Mouse (Mus musculus) cerebellum, postnatal 10 days (tissue): ENCODE measurements at regions not wholly inside any gene's neighbourhood (a gene's known extent, or its start where the extent isn't known, plus 50 kb on each side); places are given as distances from the start of the nearest gene placed in this dataset.
A peak's percentile ranks its signal among the peaks of the same experiment; 100 is the strongest.

ENCODE experiments used
- DNase-seq, 2 experiments: peaks; one replicate each; pipeline ENCODE4 v3.0.0; 2021; ENCODE audit warnings: mixed read lengths in 2 of 2

DNA sequence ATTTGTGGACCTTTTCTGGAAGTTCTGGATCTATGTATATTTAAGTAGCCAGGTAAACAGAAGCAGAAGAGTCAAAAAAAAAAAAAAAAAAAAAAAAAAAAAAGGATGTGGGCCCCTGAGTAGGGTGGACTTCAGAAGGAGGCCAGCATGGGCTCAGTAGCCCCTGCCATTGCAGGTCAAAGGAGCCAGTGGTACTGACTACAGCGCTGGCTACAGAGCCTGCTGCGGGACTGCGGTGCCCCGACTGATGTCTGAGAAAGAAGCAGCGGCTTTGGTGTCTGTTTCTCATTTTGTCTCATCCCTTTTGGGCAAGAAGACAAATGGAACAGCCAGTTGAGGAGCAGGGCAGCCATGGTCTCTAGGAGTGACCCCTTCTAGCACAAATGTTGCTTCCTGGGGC is 134.9 kb downstream of the Gm4791 start:
- no peak for DNase-seq

DNA sequence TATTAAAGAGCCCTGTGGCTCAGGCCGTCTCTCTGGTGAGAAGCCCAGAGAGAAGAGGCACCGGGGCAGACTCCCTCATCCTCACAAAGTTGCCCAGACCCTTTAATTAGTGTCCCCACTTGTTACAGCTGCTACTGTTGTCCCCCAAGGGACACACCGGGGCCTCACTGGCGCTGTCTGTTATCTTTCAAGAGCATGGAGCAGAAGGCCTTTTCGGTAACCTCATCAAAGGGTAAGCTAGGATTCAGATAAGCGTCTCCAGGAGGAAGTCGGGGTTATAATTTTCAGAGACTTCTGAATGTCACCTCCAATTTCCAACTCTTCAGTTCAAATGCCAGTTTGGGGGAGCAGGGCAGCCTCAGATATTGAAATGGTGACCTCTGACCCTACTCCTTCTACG is 135.3 kb downstream of the Gm4791 start:
- DNase-seq = no peak

DNA sequence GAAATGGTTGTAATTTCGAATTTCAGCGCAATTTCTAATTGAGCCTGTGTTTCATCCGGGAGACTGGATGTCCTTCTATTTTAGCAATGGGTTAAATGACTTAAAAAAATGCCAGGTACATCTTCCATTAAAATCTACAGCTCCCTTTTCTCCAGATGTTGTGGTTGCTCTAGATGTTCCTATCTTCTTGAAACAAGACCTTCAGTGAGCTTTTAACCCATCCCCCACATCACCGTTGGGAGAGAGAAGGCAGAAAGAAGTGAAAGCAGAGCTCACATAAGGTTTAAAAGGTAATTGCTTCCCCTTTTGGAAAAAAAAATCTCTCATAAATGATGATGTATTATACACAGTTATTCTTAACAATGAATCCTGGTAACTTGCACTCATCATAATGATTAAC is 135.9 kb downstream of the Gm4791 start:
- DNase-seq = no peak

DNA sequence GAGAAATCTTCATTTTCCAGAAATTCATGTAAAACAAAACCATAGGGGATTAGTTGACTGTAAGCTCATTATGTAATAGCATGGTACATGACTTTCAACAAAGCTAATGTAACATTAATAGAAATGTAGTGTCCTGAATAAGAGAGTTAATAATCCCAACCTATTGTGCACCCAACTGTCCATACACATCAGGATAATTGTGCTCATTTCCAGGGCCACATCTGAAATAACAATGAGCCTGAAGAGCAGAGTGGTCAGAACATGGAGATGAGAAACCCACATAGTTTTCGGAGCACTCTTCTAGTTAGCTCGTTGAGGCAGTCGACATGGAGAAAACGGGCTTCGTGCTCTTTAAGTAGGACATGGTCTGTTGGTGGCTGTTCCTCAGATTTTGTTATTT is 138.1 kb downstream of the Gm4791 start:
- DNase-seq = no peak

DNA sequence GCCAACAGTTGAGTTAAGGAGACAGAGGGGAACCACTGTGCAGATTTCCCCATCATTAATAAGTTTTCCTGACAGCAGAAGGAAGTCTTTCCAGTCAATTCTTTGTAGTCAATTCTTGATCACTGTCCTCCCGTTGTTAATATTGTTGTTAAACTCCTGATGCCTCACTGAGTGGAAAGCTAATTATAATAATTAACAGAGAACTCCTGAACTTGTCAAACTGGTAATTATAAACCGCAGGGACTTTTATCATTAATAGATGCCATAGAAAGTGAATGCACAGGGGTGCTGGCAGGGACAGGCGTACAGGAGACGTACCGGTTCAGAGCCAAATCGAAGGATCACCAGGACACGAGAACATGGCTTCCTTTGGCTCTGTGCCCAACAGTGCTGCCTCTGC is 154.9 kb downstream of the Gm4791 start:
- DNase-seq = peak; percentile 45 to 56

DNA sequence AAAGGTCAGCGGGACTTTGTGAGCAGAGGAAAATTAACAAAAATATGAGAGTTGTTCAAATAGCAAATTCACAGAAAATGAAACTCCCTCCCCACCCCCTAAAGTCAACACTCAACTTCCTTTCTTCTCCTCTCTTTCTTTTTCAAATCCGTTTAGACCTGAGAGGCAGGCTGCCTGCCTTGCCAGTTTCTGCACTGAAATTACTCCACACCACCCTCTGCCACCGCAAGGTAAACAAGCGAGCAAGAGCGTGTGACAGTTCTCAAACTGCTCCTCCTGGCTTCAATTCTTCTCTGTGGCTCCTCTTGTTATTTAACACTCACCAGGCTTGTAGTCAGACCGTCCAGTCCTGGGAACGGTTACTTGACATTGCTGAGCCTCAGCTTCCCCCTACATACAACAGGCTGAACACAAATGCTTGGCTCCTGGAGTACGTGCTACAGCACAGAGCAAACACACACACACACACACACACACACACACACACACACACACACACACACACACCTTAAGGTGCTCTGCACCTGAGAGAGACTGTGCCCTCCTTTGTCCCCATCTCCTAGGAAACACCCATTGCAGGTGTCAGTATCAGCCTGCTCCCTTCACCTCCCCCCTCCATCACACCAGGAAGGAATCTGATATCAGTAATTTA is 167.1 kb downstream of the Gm4791 start:
- DNase-seq = no peak

DNA sequence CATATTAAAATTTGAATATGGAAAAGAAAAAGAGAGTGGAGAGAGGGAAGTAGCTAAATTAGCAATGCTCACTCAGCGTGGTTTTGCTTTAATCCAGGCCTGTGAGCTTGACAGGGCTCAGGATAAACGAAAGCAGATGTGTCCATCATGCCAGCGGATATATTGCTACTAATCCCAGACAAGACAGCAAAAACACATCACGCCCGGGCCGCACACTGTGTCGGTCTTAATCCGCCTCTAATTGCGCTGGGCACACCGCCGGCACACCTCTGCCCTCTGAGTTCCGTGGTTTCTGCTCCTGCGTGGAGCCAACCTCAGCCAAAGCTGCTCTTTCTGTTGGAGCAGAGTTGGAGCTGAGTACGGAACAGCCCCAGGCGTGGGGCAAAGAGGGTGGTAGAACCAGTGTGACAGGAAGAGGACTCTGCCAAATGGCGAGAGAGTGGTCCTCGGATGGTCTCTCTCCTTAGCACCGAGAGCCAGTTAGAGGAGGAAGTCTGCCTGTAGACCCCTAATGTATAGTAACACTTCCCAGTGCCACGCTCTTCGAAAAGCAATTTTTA is 169.2 kb downstream of the Gm4791 start:
- DNase-seq = peak in 1 of 2 experiments; percentile 13

DNA sequence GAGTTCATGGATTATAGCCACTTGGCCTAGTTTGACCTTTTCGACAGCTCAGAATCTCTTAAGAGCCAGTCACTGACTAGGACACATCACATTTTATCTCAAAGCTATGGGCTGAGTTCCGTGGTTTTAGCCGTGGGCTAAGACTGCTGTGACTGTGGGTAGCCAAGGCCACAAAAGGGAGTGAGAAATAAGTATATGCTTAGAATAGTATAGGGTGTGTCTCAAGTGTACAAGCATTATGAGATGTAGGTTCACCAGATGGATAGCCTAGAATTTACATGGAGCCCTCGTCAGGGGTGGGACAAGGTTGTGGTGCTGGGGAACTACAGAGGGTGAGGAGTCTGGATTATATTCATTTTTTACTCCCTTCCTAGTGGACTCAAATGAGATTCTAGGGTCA is 177.5 kb downstream of the Gm4791 start:
- no peak for DNase-seq

DNA sequence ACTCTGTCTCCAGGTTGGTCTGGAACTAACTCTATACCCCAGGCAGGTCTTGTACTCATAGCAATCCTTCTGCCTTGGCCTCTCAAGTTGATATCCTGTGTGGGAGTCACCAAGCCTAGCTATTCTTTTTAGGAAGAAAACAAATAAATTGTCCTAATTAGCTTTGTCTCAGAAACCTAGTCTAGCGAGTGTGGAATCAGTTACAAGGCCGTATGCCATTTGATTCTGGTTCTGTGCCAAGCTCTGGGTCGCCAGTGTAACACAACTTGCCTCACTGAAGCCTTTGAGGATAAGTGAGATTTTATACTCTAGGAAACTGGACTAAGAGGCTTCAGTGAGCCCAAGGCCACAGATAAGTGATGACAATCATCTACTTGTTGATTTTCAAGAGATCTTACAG is 219.6 kb downstream of the Gm4791 start:
- peak; percentile 67 to 70 for DNase-seq

DNA sequence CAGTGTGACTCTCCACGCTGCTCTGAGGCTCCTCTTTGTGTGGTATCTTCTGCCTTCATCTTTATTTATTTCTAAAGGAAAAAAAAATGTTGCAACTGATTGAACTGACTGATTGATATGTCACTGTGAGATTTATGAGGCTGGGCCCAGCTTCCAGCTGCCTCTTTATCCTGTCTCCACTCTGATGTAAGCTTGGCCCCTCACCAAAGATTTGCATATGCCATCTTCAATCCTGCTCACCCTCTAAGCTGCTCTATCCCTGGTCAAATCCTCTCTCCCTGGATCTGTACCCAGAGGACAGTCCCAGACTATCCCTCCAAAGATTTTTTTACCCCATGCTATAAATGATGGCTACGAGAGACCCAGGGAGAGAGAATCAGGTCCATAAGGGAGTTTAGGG is 225.0 kb downstream of the Gm4791 start:
- DNase-seq = peak; percentile 40 to 50

DNA sequence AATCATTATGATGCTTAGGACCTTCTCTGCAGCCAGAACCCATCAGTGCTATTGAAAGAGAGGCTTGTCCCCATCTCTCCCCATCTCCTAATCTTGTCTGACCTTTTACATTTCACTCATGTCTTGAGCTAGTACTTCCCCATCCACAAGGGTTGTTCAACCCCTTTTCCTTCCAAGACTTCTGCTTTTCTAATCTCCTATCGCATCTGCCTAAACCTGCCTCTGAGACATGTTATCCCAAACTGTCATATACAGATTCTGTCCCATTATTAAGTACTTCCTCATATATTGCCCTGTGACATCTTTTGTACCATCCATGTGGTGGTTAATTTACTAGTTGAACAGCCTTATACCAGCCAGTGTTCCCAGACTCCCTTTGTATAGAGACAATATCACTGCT is 225.7 kb downstream of the Gm4791 start:
- DNase-seq = no peak

DNA sequence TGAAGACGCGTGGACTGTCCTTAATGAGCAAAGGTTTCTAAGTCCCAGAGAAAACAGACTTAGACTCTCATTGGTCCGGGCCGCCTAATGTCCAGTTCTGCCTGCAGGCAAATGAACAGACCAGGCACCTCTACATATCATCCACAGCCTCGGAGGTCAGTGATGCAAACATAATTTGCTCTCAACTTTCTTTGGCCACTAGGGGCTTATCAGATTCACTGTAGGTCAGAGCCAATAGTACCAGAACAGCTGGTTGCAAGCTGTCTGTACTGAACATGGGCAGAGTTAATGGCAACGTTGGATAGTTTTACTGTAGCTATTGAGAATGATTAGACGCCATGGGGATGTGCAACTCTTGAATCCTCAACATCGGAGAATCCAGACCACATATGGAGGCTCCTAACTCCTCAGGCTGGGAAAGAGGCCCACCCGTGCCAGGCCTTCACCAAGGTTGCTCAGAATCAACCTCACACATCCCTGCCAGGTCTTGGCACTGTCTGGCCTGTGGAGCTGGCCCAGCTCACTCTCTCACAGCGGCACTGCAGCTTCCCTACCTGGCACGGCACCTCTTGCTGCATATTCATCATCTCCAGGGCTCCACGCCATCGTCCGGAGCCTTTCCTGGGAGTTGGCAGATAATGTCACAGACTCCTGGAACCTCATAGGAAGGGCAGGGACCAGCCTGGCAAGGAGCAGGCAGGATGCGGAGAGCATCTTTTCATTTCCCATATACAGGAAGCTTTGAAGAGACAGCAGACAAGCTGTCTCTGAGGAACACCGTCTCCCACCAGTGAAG is 228.1 kb downstream of the Gm4791 start:
- DNase-seq = peak; percentile 89 to 97

DNA sequence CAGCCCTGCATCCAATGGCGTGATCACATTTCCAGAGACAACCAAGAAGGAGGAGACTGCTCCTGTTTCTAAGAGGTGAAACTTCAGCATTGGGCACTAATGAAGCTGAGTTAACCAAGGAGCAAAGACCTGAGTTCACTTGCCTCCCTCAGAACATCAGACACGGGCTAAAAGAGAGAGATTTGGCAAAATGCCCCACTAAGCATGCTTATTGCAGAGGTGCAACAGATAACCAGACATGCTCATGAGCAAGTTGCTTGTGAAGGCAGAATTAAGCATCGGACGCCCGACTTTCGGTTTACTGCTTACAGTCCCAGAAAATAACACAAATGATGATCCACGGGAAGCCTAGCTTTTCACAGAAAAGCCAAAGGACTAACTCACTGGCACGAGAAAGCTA is 228.8 kb downstream of the Gm4791 start:
- no peak for DNase-seq

DNA sequence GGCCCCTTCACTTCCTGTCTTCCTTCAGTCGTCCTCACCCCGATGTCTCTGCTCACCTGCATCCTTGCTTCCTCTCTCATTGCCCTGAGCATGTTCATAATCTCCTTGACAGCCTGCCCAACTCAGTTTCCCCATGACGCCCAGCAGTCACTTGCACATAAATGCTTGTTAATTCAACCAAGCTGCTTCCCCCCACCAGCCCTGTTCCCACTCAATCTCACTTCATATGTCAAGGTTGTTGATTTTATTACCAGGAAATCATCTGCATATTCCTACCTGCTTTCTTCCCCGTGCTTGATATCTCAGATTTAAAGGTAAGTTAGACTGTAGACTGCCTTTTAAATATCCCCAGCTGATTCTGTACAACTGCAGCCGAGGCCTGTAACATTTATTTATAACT is 230.2 kb downstream of the Gm4791 start:
- peak in 1 of 2 experiments; percentile 16 for DNase-seq

DNA sequence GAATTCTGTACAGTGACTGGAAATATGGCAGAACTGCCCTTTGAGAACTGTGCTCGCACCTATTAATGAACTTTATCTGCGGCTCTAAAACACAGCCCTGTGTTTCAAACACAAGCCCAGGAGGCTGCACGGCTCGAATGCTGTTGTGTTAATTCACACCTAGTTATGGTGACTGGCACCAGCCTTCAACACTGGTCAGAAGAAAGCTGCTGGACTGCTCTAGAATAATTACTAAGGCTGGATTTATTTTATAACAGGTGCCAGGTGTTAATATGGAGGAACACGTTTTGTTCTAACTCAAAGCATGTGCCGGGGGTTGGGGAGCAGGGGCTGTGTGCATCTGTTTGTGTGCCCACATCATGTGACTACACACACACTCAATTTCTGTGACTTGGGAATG is 230.8 kb downstream of the Gm4791 start:
- DNase-seq = no peak

DNA sequence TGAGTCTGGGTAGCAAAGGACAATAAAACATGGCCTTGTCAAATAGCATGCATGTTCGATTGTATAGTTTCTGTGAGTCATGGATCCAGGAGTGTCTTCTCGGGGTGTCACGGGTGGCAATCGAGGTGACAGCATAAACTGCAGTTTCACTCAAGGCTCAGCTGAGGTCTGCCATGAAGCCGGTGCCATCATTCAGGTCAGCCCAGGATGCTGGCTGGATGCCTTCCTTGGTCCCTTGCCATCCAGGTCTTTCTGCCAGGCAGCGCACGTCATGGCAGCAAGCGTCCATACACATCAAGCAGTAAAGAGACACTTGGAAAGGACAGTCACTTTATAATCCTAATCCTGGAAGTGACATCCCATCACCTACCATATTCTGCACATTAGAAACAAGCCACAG is 242.4 kb downstream of the Gm4791 start:
- DNase-seq = peak; percentile 97 to 98

DNA sequence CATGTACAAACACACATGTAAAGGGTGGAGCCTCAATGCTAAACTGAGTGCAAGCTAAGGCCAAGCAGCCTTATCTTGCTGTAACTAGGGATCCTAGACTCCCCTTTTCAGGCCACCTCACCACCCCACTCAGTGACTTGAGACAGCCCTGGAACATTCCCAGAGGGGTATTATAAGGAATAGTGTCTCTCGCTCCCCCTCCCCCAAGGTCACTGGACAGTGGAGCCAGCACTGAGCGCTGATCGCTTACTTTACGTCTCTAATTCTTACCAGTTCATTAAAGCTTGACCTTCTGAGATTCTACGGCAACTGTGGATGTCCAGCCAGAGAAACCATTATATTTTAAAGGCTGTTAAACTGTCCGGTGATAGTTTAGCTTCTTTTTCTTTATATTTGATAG is 243.5 kb downstream of the Gm4791 start:
- DNase-seq = peak; percentile 51 to 63

DNA sequence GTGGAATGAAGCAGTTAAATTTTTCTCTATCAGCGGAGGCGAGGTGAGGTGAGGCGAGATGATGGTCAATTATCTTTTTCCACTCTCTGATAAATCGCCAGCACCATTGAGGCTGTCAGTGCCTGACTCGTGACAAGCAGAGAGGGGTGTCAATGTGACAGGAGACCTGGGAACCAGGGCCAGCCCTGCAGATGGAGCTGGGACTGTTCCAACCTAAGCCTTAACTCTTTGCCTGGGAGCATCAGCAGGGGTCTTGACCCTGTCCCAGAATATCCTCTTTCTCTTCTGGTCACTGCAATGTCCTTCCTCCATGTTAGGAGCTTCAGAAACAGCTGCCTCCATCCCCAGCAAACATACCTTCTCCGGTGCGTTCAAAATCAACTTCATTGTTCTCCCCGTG is 244.0 kb downstream of the Gm4791 start:
- DNase-seq = peak; percentile 92 to 94

DNA sequence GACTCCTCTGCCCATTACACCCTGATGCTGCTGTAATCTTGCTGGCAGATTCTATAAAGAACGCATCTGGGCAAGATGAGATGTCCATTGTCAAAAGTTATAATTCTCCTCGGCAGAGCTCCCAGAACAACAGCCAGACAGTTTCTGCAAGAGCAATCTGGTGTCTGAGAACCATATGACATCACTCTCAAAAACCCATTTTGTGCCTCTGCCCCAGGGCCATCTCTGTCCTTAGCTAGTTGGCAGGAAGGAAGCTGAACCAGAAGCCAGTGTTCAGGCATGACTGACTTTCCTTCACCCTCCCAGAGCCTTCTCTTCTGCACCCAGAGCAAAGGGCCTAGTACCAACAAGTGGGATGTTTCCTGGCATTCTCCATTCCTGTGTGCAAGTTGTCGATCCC is 250.5 kb downstream of the Gm4791 start:
- DNase-seq = peak; percentile 60 to 70

DNA sequence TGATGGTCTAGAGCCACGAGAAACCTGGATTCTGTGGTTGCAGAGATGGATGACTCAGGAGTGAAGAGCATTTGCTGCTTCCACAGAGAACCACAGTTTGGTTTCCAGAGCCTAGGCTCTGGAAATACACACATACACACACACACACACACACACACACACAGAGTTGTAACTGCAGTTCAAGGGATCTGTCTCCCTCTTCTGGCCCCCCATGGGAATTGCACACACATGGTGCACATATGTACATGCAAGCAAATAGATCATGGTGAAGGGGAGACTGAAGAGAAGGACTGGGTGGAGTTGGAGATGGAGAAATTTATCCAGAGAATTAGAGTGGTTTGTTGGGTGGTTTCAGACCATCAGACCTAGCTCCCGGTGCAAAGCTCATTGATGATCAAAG is 252.6 kb downstream of the Gm4791 start:
- DNase-seq = no peak

DNA sequence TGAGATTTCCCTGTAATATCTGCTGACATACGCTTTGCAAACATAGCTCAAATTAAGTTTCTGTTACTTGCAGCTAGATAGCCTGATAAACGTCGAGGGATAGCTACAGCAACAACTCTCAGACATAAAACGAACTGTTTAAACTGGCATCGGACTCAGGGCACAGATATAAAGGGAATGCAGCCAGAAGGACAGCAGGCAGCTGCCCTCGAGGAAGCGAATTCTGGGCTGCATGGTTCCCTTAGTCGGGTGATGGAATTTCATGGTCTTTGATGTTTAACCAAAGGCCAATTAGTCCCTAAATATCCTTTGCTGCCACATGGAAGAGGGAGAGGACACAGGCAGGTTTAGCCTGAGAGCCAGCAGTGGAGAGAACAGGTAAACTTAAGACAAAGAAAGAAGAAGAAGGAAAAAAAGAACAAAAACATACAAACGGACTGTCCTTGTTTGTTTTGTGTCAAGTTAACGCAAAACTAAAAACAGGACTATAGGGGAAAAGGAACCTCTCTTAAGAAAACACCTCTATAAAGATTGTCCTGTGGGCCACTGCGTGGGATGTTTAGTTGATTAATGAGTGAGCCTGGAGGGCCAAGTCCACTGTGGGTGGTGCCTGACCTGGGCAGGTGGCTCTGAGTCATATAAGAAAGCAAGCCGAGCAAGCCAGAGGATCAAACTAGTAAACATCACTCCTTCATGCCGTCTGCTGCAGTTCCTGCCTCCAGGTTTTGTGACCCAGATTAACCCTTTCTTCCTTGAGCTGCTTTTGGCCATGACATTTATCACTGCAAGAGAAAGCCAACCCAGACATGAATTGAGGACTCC is 255.5 kb downstream of the Gm4791 start:
- DNase-seq = peak; percentile 51 to 65

DNA sequence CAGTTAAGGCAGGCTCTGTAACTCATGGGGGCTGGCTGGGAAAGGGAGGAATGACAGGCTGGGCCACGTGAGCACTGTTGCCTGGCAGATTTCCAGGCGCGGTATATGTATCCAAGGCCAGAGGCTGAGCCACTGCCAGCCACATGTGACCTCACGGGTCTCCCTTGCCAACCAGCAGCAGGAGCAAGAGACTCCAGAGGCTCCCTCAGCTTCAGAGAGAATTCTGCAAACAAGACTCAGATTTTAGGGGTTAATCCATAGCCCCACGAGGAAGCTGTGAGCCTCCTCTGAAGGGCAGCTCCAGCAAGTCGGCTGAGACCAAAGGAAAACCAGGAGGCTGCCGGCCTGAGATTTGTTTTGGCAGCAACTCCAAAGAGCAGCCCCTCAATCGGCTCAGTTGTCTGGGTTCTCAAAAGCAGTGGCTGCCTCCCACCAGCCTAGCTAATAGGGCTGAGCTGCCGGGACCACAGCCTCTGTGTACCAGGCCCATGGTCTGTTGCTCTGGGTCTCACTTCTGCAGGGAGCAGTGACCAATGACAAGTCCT is 264.0 kb upstream of the Cadm1 start:
- peak; percentile 68 to 73 for DNase-seq
